Mouse (Mus musculus): ENCODE results near the gene Gprc5b. TPM values are rescaled to one million over a fixed set of nuclear protein-coding genes. Genes with fewer than 3 reads are reported as not detected.

Gprc5b gene
- total RNA-seq, 2 experiments from 2014 or later, result 143 to 170 TPM

- DNase-seq (ENCODE audit: low spot score in 2 of 2), result no peak
Measured at GRCm38 (mm10) chr7:118991341-118991884, 3.6 kb downstream of the Gprc5b start.

GRCm38 (mm10) chr7:118990282-118990681, 4.7 kb downstream of the Gprc5b start:
- no peak for DNase-seq (ENCODE audit: low spot score in 2 of 2)

- DNase-seq (ENCODE audit: low spot score in 2 of 2), result no peak
Measured at GRCm38 (mm10) chr7:118989275-118989856, 5.6 kb downstream of the Gprc5b start.

GRCm38 (mm10) chr7:118986369-118986768, 8.6 kb downstream of the Gprc5b start:
- no peak for DNase-seq (ENCODE audit: low spot score in 2 of 2)

GRCm38 (mm10) chr7:118985786-118986185, 9.2 kb downstream of the Gprc5b start:
- no peak for DNase-seq (ENCODE audit: low spot score in 2 of 2)

GRCm38 (mm10) chr7:118983961-118984360, 11.1 kb downstream of the Gprc5b start:
- DNase-seq (ENCODE audit: low spot score in 2 of 2), result peak; percentile 66 to 69

GRCm38 (mm10) chr7:118982586-118982985, 12.4 kb downstream of the Gprc5b start:
- no peak for DNase-seq (ENCODE audit: low spot score in 2 of 2)

- DNase-seq (ENCODE audit: low spot score in 2 of 2), result no peak
Measured at GRCm38 (mm10) chr7:118981831-118982230, 13.2 kb downstream of the Gprc5b start.

GRCm38 (mm10) chr7:118981346-118981745, 13.7 kb downstream of the Gprc5b start:
- DNase-seq (ENCODE audit: low spot score in 2 of 2), result peak in 1 of 2 experiments; percentile 22

- peak in 1 of 2 experiments; percentile 18 for DNase-seq (ENCODE audit: low spot score in 2 of 2)
Measured at GRCm38 (mm10) chr7:118979708-118980107, 15.3 kb downstream of the Gprc5b start.

- DNase-seq (ENCODE audit: low spot score in 2 of 2), result no peak
Measured at GRCm38 (mm10) chr7:118979121-118979520, 15.9 kb downstream of the Gprc5b start.

GRCm38 (mm10) chr7:118977167-118977543, 17.9 kb downstream of the Gprc5b start:
- no peak for DNase-seq (ENCODE audit: low spot score in 2 of 2)

GRCm38 (mm10) chr7:118976414-118977166, 18.4 kb downstream of the Gprc5b start:
- no peak for DNase-seq (ENCODE audit: low spot score in 2 of 2)

GRCm38 (mm10) chr7:118975837-118976236, 19.2 kb downstream of the Gprc5b start:
- DNase-seq (ENCODE audit: low spot score in 2 of 2), result no peak

- no peak for DNase-seq (ENCODE audit: low spot score in 2 of 2)
Measured at GRCm38 (mm10) chr7:118973377-118973776, 21.6 kb downstream of the Gprc5b start.

- no peak for DNase-seq (ENCODE audit: low spot score in 2 of 2)
Measured at GRCm38 (mm10) chr7:118972306-118972705, 22.7 kb downstream of the Gprc5b start.

GRCm38 (mm10) chr7:118971499-118971898, 23.5 kb downstream of the Gprc5b start:
- no peak for DNase-seq (ENCODE audit: low spot score in 2 of 2)

- no peak for DNase-seq (ENCODE audit: low spot score in 2 of 2)
Measured at GRCm38 (mm10) chr7:118968870-118969269, 26.1 kb downstream of the Gprc5b start.

GRCm38 (mm10) chr7:118965198-118965597, 29.8 kb downstream of the Gprc5b start:
- peak in 1 of 2 experiments; percentile 36 for DNase-seq (ENCODE audit: low spot score in 2 of 2)

GRCm38 (mm10) chr7:118964777-118965176, 30.2 kb downstream of the Gprc5b start:
- DNase-seq (ENCODE audit: low spot score in 2 of 2), result no peak

GRCm38 (mm10) chr7:118959209-118959608, 35.8 kb downstream of the Gprc5b start:
- no peak for DNase-seq (ENCODE audit: low spot score in 2 of 2)

GRCm38 (mm10) chr7:118956616-118957246, 38.3 kb downstream of the Gprc5b start:
- DNase-seq (ENCODE audit: low spot score in 2 of 2), result no peak

Measured in adrenal gland, adult 18-20 months (tissue).